Mouse (Mus musculus) spleen, postnatal 0 days (tissue): Measurements from ENCODE around the gene Pax8. TPM values are rescaled to one million over a fixed set of nuclear protein-coding genes. Genes with fewer than 3 reads are reported as not detected.

Source experiments
- polyA plus RNA-seq: library from polyadenylated mRNA; unstranded; fragments of >200 nt; fragmentation: Nextera tagmentation; extraction: Ambion mirVana; gene quantifications from 2 replicates; pipeline ENCODE4 v1.2.1, GENCODE M21; 2015

Gene Pax8
- 0.05 and 0.14 TPM in 2 replicates for polyA plus RNA-seq

GRCm38 (mm10) chr2:24475420-24475819 lies at the start of gene Pax8:
Pax8 (minus strand) TSS chr2:24475599.

Other genes starting within 250 kb of the Pax8 start
- gene Il1f5, start 198.6 kb downstream of the Pax8 start, polyA plus RNA-seq = not detected in 2 replicates
- not detected in 2 replicates for gene Il1f10, start 184.4 kb downstream of the Pax8 start, polyA plus RNA-seq
- 6.5 and 6.7 TPM in 2 replicates for gene Il1rn, start 138.7 kb downstream of the Pax8 start, polyA plus RNA-seq
- gene Psd4, start 108.0 kb downstream of the Pax8 start, polyA plus RNA-seq = 7.8 and 10.1 TPM in 2 replicates